Mouse (Mus musculus): ENCODE data around the gene Mthfd1l.

- TF ChIP-seq CTCF (IDR thresholded peaks at IDR 0.05; ENCODE audit: low read depth, low read length) = no peak
- TF ChIP-seq POLR2A (IDR thresholded peaks at IDR 0.05; ENCODE audit: borderline replicate concordance, low read depth, low read length) = no peak
These were observed 3.9 kb upstream of the Mthfd1l start for GRCm38 (mm10) chr10:3969026-3969425.

All from bone marrow macrophage, adult 2 months (primary cell).